Mouse (Mus musculus): ENCODE data around the gene Fgfr2. TPM values are rescaled to one million over a fixed set of nuclear protein-coding genes. Genes with fewer than 3 reads are reported as not detected.
"Not testable (repeated sequence)": the region's sequence is repeated elsewhere in the genome, so short reads cannot be mapped to it uniquely, and the experiment has no call there.

The Fgfr2 gene
- polyA plus RNA-seq, 1 experiment from 2014 or later: 137 TPM

- ATAC-seq (ENCODE audit: insufficient number of reproducible peaks, low FRiP score, low TSS enrichment, low read depth): no peak
- 55% methylated on average over 4 of the region's 4 CpGs for WGBS
- Histone ChIP-seq H3K4me2 (replicated peaks) (no peak overlapping the region), H3K27ac (replicated peaks) (no peak overlapping the region), H3K9me3 (replicated peaks) (no peaks in the 10 kb centered on the region), H3K4me1 (peaks cover 32% of the 10 kb centered on the region), H3K9ac (no peak overlapping the region), H3K36me3 (no peaks in the 10 kb centered on the region), H3K27me3 (no peaks in the 10 kb centered on the region), H3K4me3 (replicated peaks) (no peak overlapping the region)
Measured at GRCm38 (mm10) chr7:133099266-133099665, 23.9 kb downstream of the Fgfr2 start.

- no peak for ATAC-seq (ENCODE audit: insufficient number of reproducible peaks, low FRiP score, low TSS enrichment, low read depth)
- Histone ChIP-seq H3K36me3 (no peaks in the 10 kb centered on the region), H3K9ac (no peak overlapping the region), H3K9me3 (replicated peaks) (no peaks in the 10 kb centered on the region), H3K4me2 (replicated peaks) (no peak overlapping the region), H3K4me1 (peaks cover 41% of the 10 kb centered on the region), H3K27ac (replicated peaks) (no peak overlapping the region), H3K27me3 (no peaks in the 10 kb centered on the region), H3K4me3 (replicated peaks) (no peak overlapping the region)
- 72% methylated on average over 12 of the region's 12 CpGs for WGBS
Measured at GRCm38 (mm10) chr7:133098118-133098793, 24.9 kb downstream of the Fgfr2 start.

- H3K9me3 ChIP-seq (replicated peaks); ATAC-seq (ENCODE audit: insufficient number of reproducible peaks, low FRiP score, low TSS enrichment, low read depth); H3K4me2 ChIP-seq (replicated peaks); H3K27me3 ChIP-seq; H3K27ac ChIP-seq (replicated peaks); H3K36me3 ChIP-seq; H3K4me3 ChIP-seq (replicated peaks); H3K9ac ChIP-seq: not testable (repeated sequence)
- peaks cover 49% of the 10 kb centered on the region for H3K4me1 ChIP-seq
- WGBS: 86% methylated on average over 7 of the region's 7 CpGs
Measured at GRCm38 (mm10) chr7:133095610-133096009, 27.5 kb downstream of the Fgfr2 start.

GRCm38 (mm10) chr7:133094711-133095495, 28.2 kb downstream of the Fgfr2 start:
- no peak overlapping the region for H3K4me3 ChIP-seq (replicated peaks)
- H3K9ac ChIP-seq: no peak overlapping the region
- peak overlapping the region; percentile 63; the same call in 1 of the 2 replicates for H3K27ac ChIP-seq (replicated peaks)
- ATAC-seq (ENCODE audit: insufficient number of reproducible peaks, low FRiP score, low TSS enrichment, low read depth): no peak
- no peaks in the 10 kb centered on the region for H3K9me3 ChIP-seq (replicated peaks)
- H3K4me1 ChIP-seq: peaks cover 50% of the 10 kb centered on the region
- H3K27me3 ChIP-seq: no peaks in the 10 kb centered on the region
- H3K4me2 ChIP-seq (replicated peaks): no peak overlapping the region
- no peaks in the 10 kb centered on the region for H3K36me3 ChIP-seq
- WGBS: 56% methylated on average over 9 of the region's 9 CpGs

- peak overlapping the region; percentile 63 for H3K27ac ChIP-seq (replicated peaks)
- ATAC-seq (ENCODE audit: insufficient number of reproducible peaks, low FRiP score, low TSS enrichment, low read depth): no peak
Measured at GRCm38 (mm10) chr7:133094161-133094560, 29.0 kb downstream of the Fgfr2 start.

GRCm38 (mm10) chr7:133093731-133094130, 29.4 kb downstream of the Fgfr2 start:
- H3K27me3 ChIP-seq: no peaks in the 10 kb centered on the region
- no peak for ATAC-seq (ENCODE audit: insufficient number of reproducible peaks, low FRiP score, low TSS enrichment, low read depth)
- H3K27ac ChIP-seq (replicated peaks): peak overlapping the region; percentile 63
- peaks cover 50% of the 10 kb centered on the region for H3K4me1 ChIP-seq
- H3K4me2 ChIP-seq (replicated peaks): no peak overlapping the region
- no peak overlapping the region for H3K9ac ChIP-seq
- H3K4me3 ChIP-seq (replicated peaks): no peak overlapping the region
- WGBS: 55% methylated on average over 5 of the region's 5 CpGs
- H3K36me3 ChIP-seq: no peaks in the 10 kb centered on the region
- no peaks in the 10 kb centered on the region for H3K9me3 ChIP-seq (replicated peaks)

More at GRCm38 (mm10) chr7:133094161-133094560, 29.0 kb downstream of the Fgfr2 start:
- Histone ChIP-seq H3K36me3 (no peaks in the 10 kb centered on the region), H3K4me3 (replicated peaks) (no peak overlapping the region), H3K27me3 (no peaks in the 10 kb centered on the region), H3K9ac (no peak overlapping the region), H3K4me2 (replicated peaks) (no peak overlapping the region), H3K4me1 (peaks cover 48% of the 10 kb centered on the region), H3K9me3 (replicated peaks) (no peaks in the 10 kb centered on the region)
- WGBS: 46% methylated on average over 3 of the region's 3 CpGs

- peaks cover 56% of the 10 kb centered on the region for H3K4me1 ChIP-seq
- no peaks in the 10 kb centered on the region for H3K9me3 ChIP-seq (replicated peaks)
- 88% methylated on average over 4 of the region's 4 CpGs for WGBS
- no peak overlapping the region for H3K27ac ChIP-seq (replicated peaks)
- no peak overlapping the region for H3K9ac ChIP-seq
- no peaks in the 10 kb centered on the region for H3K27me3 ChIP-seq
- no peak overlapping the region for H3K4me2 ChIP-seq (replicated peaks)
- no peak for ATAC-seq (ENCODE audit: insufficient number of reproducible peaks, low FRiP score, low TSS enrichment, low read depth)
- no peaks in the 10 kb centered on the region for H3K36me3 ChIP-seq
- no peak overlapping the region for H3K4me3 ChIP-seq (replicated peaks)
Measured at GRCm38 (mm10) chr7:133090641-133091040, 32.5 kb downstream of the Fgfr2 start.

- Histone ChIP-seq H3K27ac (replicated peaks) (no peak overlapping the region), H3K4me2 (replicated peaks) (no peak overlapping the region), H3K4me3 (replicated peaks) (no peak overlapping the region), H3K9me3 (replicated peaks) (no peaks in the 10 kb centered on the region), H3K4me1 (peaks cover 51% of the 10 kb centered on the region), H3K9ac (no peak overlapping the region), H3K27me3 (no peaks in the 10 kb centered on the region), H3K36me3 (no peaks in the 10 kb centered on the region)
- ATAC-seq (ENCODE audit: insufficient number of reproducible peaks, low FRiP score, low TSS enrichment, low read depth): no peak
- 68% methylated on average over 11 of the region's 11 CpGs for WGBS
Measured at GRCm38 (mm10) chr7:133089621-133090260, 33.4 kb downstream of the Fgfr2 start.

- Histone ChIP-seq H3K4me1 (peaks cover 48% of the 10 kb centered on the region), H3K36me3 (no peaks in the 10 kb centered on the region), H3K4me3 (replicated peaks) (no peak overlapping the region), H3K27ac (replicated peaks) (peak overlapping the region; percentile 24), H3K9me3 (replicated peaks) (no peaks in the 10 kb centered on the region), H3K27me3 (no peaks in the 10 kb centered on the region), H3K4me2 (replicated peaks) (peak overlapping the region; percentile 11), H3K9ac (no peak overlapping the region)
- peak; percentile 61 for ATAC-seq (ENCODE audit: insufficient number of reproducible peaks, low FRiP score, low TSS enrichment, low read depth)
- WGBS: 28% methylated on average over 11 of the region's 11 CpGs
Measured at GRCm38 (mm10) chr7:133088830-133089261, 34.3 kb downstream of the Fgfr2 start.

- no peak for ATAC-seq (ENCODE audit: insufficient number of reproducible peaks, low FRiP score, low TSS enrichment, low read depth)
- Histone ChIP-seq H3K27ac (replicated peaks) (peak overlapping the region; percentile 24), H3K4me3 (replicated peaks) (no peak overlapping the region), H3K9me3 (replicated peaks) (no peaks in the 10 kb centered on the region), H3K4me2 (replicated peaks) (peak overlapping the region; percentile 11), H3K4me1 (peaks cover 44% of the 10 kb centered on the region), H3K9ac (no peak overlapping the region), H3K36me3 (no peaks in the 10 kb centered on the region), H3K27me3 (no peaks in the 10 kb centered on the region)
- WGBS: 48% methylated on average over 4 of the region's 4 CpGs
Measured at GRCm38 (mm10) chr7:133088411-133088810, 34.7 kb downstream of the Fgfr2 start.

GRCm38 (mm10) chr7:133085408-133085807, 37.7 kb downstream of the Fgfr2 start:
- Histone ChIP-seq H3K36me3 (no peaks in the 10 kb centered on the region), H3K4me2 (replicated peaks) (no peak overlapping the region), H3K27me3 (no peaks in the 10 kb centered on the region), H3K4me1 (peaks cover 38% of the 10 kb centered on the region), H3K4me3 (replicated peaks) (no peak overlapping the region), H3K27ac (replicated peaks) (no peak overlapping the region), H3K9me3 (replicated peaks) (no peaks in the 10 kb centered on the region), H3K9ac (no peak overlapping the region)
- ATAC-seq (ENCODE audit: insufficient number of reproducible peaks, low FRiP score, low TSS enrichment, low read depth): no peak
- 74% methylated on average over 3 of the region's 3 CpGs for WGBS

All from embryonic facial prominence, embryonic 15.5 days (tissue).